Mouse (Mus musculus) embryonic facial prominence, embryonic 10.5 days (tissue): ENCODE results near the gene Ppp4r2. TPM values are rescaled to one million over a fixed set of nuclear protein-coding genes. Genes with fewer than 3 reads are reported as not detected.

Experiments
- DNase-seq: peaks from one replicate; pipeline ENCODE4 v3.0.0-alpha.2; 2017; ENCODE audit warnings: low spot score
- H3K27ac ChIP-seq: fragments of 300-500 bp; sonication (generic); replicated peaks from 2 replicates; pipeline ENCODE4 v1.5.1; 2016; ENCODE audit warnings: mild to moderate bottlenecking
- H3K27me3 ChIP-seq: fragments of 300-500 bp; sonication (generic); replicated peaks from 2 replicates; pipeline ENCODE4 v1.6.1; 2016; ENCODE audit warnings: low read depth, mild to moderate bottlenecking; ENCODE audit not compliant: poor library complexity, severe bottlenecking
- H3K36me3 ChIP-seq: fragments of 300-500 bp; sonication (generic); replicated peaks from 2 replicates; pipeline ENCODE4 v1.6.1; 2016; ENCODE audit warnings: mild to moderate bottlenecking, moderate library complexity
- H3K4me1 ChIP-seq: fragments of 300-500 bp; sonication (generic); 2 replicates; pipeline ENCODE4 v1.6.1; 2016
- H3K4me3 ChIP-seq: fragments of 300-500 bp; sonication (generic); 2 replicates; pipeline ENCODE4 v1.5.1; 2016; ENCODE audit warnings: mild to moderate bottlenecking, moderate library complexity
- H3K9me3 ChIP-seq: fragments of 300-500 bp; sonication (generic); 2 replicates; pipeline ENCODE4 v1.6.1; 2016; ENCODE audit warnings: mild to moderate bottlenecking
- WGBS: fragments of 180-500 bp; shearing (Covaris S2); methylation state at CpG from one replicate; pipeline ENCODE4 v1.1.7; 2016; 5-methylcytosine and 5-hydroxymethylcytosine counted together
- polyA plus RNA-seq: library from polyadenylated mRNA; unstranded; fragments of >200 nt; fragmentation: Nextera tagmentation; extraction: Ambion mirVana; gene quantifications from 2 replicates; pipeline ENCODE4 v1.2.1, GENCODE M21; 2016

Ppp4r2 gene
- polyA plus RNA-seq, 1 experiment from 2014 or later = 22.6 TPM

- Histone ChIP-seq H3K4me3 (no peak overlapping the region), H3K36me3 (no peaks in the 10 kb centered on the region), H3K27me3 (peaks cover 18% of the 10 kb centered on the region), H3K27ac (no peak overlapping the region), H3K4me1 (no peaks in the 10 kb centered on the region), H3K9me3 (no peaks in the 10 kb centered on the region)
- peak; percentile 70 for DNase-seq
- 74% methylated on average over 20 of the region's 20 CpGs for WGBS
Observed at GRCm38 (mm10) chr6:100875862-100876623, 42.6 kb downstream of the Ppp4r2 start.

GRCm38 (mm10) chr6:100876624-100877017 lies 43.2 kb downstream of the Ppp4r2 start:
- Histone ChIP-seq H3K27ac (no peak overlapping the region), H3K27me3 (peaks cover 23% of the 10 kb centered on the region), H3K9me3 (no peaks in the 10 kb centered on the region), H3K4me1 (no peaks in the 10 kb centered on the region), H3K4me3 (no peak overlapping the region), H3K36me3 (no peaks in the 10 kb centered on the region)
- 90% methylated on average over 12 of the region's 12 CpGs for WGBS
- DNase-seq = no peak

- 82% methylated on average over 13 of the region's 13 CpGs for WGBS
- Histone ChIP-seq H3K36me3 (no peaks in the 10 kb centered on the region), H3K27me3 (peaks cover 24% of the 10 kb centered on the region), H3K27ac (no peak overlapping the region), H3K4me3 (no peak overlapping the region), H3K9me3 (no peaks in the 10 kb centered on the region), H3K4me1 (0 out of 2 replicates have a peak, but pooled peaks cover 5% of the 10 kb centered on the region)
- DNase-seq = no peak
Observed at GRCm38 (mm10) chr6:100878546-100878945, 45.1 kb downstream of the Ppp4r2 start.

GRCm38 (mm10) chr6:100879607-100880006 lies 46.2 kb downstream of the Ppp4r2 start:
- WGBS = 46% methylated on average over 10 of the region's 10 CpGs

GRCm38 (mm10) chr6:100881657-100882056 lies 48.2 kb downstream of the Ppp4r2 start:
- Histone ChIP-seq H3K4me3 (no peak overlapping the region), H3K27me3 (peaks cover 24% of the 10 kb centered on the region), H3K36me3 (no peaks in the 10 kb centered on the region), H3K27ac (no peak overlapping the region), H3K4me1 (0 out of 2 replicates have a peak, but pooled peaks cover 5% of the 10 kb centered on the region), H3K9me3 (no peaks in the 10 kb centered on the region)
- DNase-seq = no peak
- 86% methylated on average over 9 of the region's 9 CpGs for WGBS

More at GRCm38 (mm10) chr6:100879607-100880006, 46.2 kb downstream of the Ppp4r2 start:
- Histone ChIP-seq H3K27me3 (peaks cover 24% of the 10 kb centered on the region), H3K4me3 (no peak overlapping the region), H3K36me3 (no peaks in the 10 kb centered on the region), H3K27ac (no peak overlapping the region), H3K9me3 (no peaks in the 10 kb centered on the region), H3K4me1 (0 out of 2 replicates have a peak, but pooled peaks cover 5% of the 10 kb centered on the region)
- no peak for DNase-seq

GRCm38 (mm10) chr6:100882381-100883213 lies 49.2 kb downstream of the Ppp4r2 start:
- no peaks in the 10 kb centered on the region for H3K9me3 ChIP-seq
- peak; percentile 82 for DNase-seq
- H3K27me3 ChIP-seq = peaks cover 24% of the 10 kb centered on the region
- H3K27ac ChIP-seq = no peak overlapping the region
- H3K36me3 ChIP-seq = no peaks in the 10 kb centered on the region
- H3K4me3 ChIP-seq = peak overlapping the region; percentile 36; the same call in 1 of the 2 replicates
- 21% methylated on average over 15 of the region's 15 CpGs for WGBS
- H3K4me1 ChIP-seq = 0 out of 2 replicates have a peak, but pooled peaks cover 5% of the 10 kb centered on the region

- no peak overlapping the region for H3K27ac ChIP-seq
- H3K4me1 ChIP-seq = 0 out of 2 replicates have a peak, but pooled peaks cover 5% of the 10 kb centered on the region
- H3K36me3 ChIP-seq = no peaks in the 10 kb centered on the region
- H3K27me3 ChIP-seq = peaks cover 24% of the 10 kb centered on the region
- peak; percentile 48 for DNase-seq
- H3K4me3 ChIP-seq = no peak overlapping the region
- WGBS = 49% methylated on average over 13 of the region's 13 CpGs
- H3K9me3 ChIP-seq = no peaks in the 10 kb centered on the region
Observed at GRCm38 (mm10) chr6:100883233-100883632, 49.8 kb downstream of the Ppp4r2 start.

GRCm38 (mm10) chr6:100884594-100885225 lies 51.3 kb downstream of the Ppp4r2 start:
- H3K4me3 ChIP-seq = no peak overlapping the region
- peaks cover 19% of the 10 kb centered on the region for H3K27me3 ChIP-seq
- WGBS = 94% methylated on average over 12 of the region's 12 CpGs
- no peak overlapping the region for H3K27ac ChIP-seq
- H3K36me3 ChIP-seq = no peaks in the 10 kb centered on the region
- no peak for DNase-seq
- 0 out of 2 replicates have a peak, but pooled peaks cover 5% of the 10 kb centered on the region for H3K4me1 ChIP-seq
- no peaks in the 10 kb centered on the region for H3K9me3 ChIP-seq

GRCm38 (mm10) chr6:100885376-100885775 lies 52.0 kb downstream of the Ppp4r2 start:
- Histone ChIP-seq H3K27ac (no peak overlapping the region), H3K27me3 (peaks cover 18% of the 10 kb centered on the region; the same call in 1 of the 2 replicates), H3K4me1 (0 out of 2 replicates have a peak, but pooled peaks cover 5% of the 10 kb centered on the region), H3K9me3 (no peaks in the 10 kb centered on the region), H3K36me3 (no peaks in the 10 kb centered on the region), H3K4me3 (no peak overlapping the region)
- no peak for DNase-seq
- WGBS = 70% methylated on average over 7 of the region's 7 CpGs

- 90% methylated on average over 9 of the region's 9 CpGs for WGBS
- H3K27me3 ChIP-seq = 0 out of 2 replicates have a peak, but pooled peaks cover 6% of the 10 kb centered on the region
- no peak for DNase-seq
- H3K9me3 ChIP-seq = no peaks in the 10 kb centered on the region
- no peak overlapping the region for H3K4me3 ChIP-seq
- no peaks in the 10 kb centered on the region for H3K36me3 ChIP-seq
- H3K4me1 ChIP-seq = 0 out of 2 replicates have a peak, but pooled peaks cover 5% of the 10 kb centered on the region
- no peak overlapping the region for H3K27ac ChIP-seq
Observed at GRCm38 (mm10) chr6:100887012-100887411, 53.6 kb downstream of the Ppp4r2 start.

- Histone ChIP-seq H3K27ac (no peak overlapping the region), H3K9me3 (no peaks in the 10 kb centered on the region), H3K4me1 (no peaks in the 10 kb centered on the region), H3K4me3 (no peak overlapping the region), H3K27me3 (0 out of 2 replicates have a peak, but pooled peaks cover 6% of the 10 kb centered on the region), H3K36me3 (no peaks in the 10 kb centered on the region)
- 82% methylated on average over 6 of the region's 6 CpGs for WGBS
- DNase-seq = no peak
Observed at GRCm38 (mm10) chr6:100889340-100889739, 55.9 kb downstream of the Ppp4r2 start.

GRCm38 (mm10) chr6:100892489-100892888 lies 59.1 kb downstream of the Ppp4r2 start:
- H3K36me3 ChIP-seq = no peaks in the 10 kb centered on the region
- no peak overlapping the region for H3K4me3 ChIP-seq
- H3K9me3 ChIP-seq = no peaks in the 10 kb centered on the region
- 86% methylated on average over 4 of the region's 4 CpGs for WGBS
- H3K27ac ChIP-seq = no peak overlapping the region
- H3K27me3 ChIP-seq = 0 out of 2 replicates have a peak, but pooled peaks cover 6% of the 10 kb centered on the region
- no peak for DNase-seq
- H3K4me1 ChIP-seq = no peaks in the 10 kb centered on the region
